Mouse (Mus musculus) intestine, embryonic 16.5 days (tissue): ENCODE measurements around the gene Dpm3. TPM values are rescaled to one million over a fixed set of nuclear protein-coding genes. Genes with fewer than 3 reads are reported as not detected.

Experiments used
- ATAC-seq: fragments of 200-750 bp; cut with Nextera tagmentation; 2 replicates; pipeline ENCODE4 v1.8.0; 2017; ENCODE audit warnings: moderate TSS enrichment, moderate library complexity
- H3K27ac ChIP-seq: fragments of 300-500 bp; sonication (generic); 2 replicates; pipeline ENCODE4 v1.5.1; 2014; ENCODE audit warnings: mild to moderate bottlenecking, low read length
- H3K27me3 ChIP-seq: fragments of 300-500 bp; sonication (generic); replicated peaks from 2 replicates; pipeline ENCODE4 v1.6.1; 2014; ENCODE audit warnings: low read length, control low read depth, mixed read lengths; ENCODE audit not compliant: control insufficient read depth, insufficient read depth
- H3K36me3 ChIP-seq: fragments of 300-500 bp; sonication (generic); 2 replicates; pipeline ENCODE4 v1.6.1; 2014; ENCODE audit warnings: low read length, control low read depth; ENCODE audit not compliant: control insufficient read depth, insufficient read depth
- H3K4me1 ChIP-seq: fragments of 300-500 bp; sonication (generic); 2 replicates; pipeline ENCODE4 v1.6.1; 2014; ENCODE audit warnings: low read length, control low read depth, mixed read lengths; ENCODE audit not compliant: control insufficient read depth, insufficient read depth
- H3K4me2 ChIP-seq: fragments of 300-500 bp; sonication (generic); 2 replicates; pipeline ENCODE4 v1.6.1; 2014; ENCODE audit warnings: low read depth, low read length, control low read depth
- H3K4me3 ChIP-seq: fragments of 300-500 bp; sonication (generic); 2 replicates; pipeline ENCODE4 v1.5.1; 2014; ENCODE audit warnings: mild to moderate bottlenecking, low read length
- H3K9ac ChIP-seq: fragments of 300-500 bp; sonication (generic); 2 replicates; pipeline ENCODE4 v1.6.1; 2014; ENCODE audit warnings: low read depth, low read length
- H3K9me3 ChIP-seq: fragments of 300-500 bp; sonication (generic); 2 replicates; pipeline ENCODE4 v1.6.1; 2016; ENCODE audit warnings: low read length, control low read depth; ENCODE audit not compliant: control insufficient read depth
- WGBS: fragments of 180-500 bp; shearing (Covaris S2); extraction: QIAGEN DNeasy Blood & Tissue Kit; methylation state at CpG from one replicate; pipeline ENCODE4 v1.1.7; 2014; 5-methylcytosine and 5-hydroxymethylcytosine counted together
- polyA plus RNA-seq: library from polyadenylated mRNA; unstranded; fragments of >200 nt; fragmentation: Nextera tagmentation; extraction: Ambion mirVana; gene quantifications from 2 replicates; pipeline ENCODE4 v1.2.1, GENCODE M21; 2015

Gene Dpm3
- polyA plus RNA-seq, 1 experiment from 2014 or later: 119 TPM

GRCm38 (mm10) chr3:89270891-89271290 lies 11.7 kb downstream of the Dpm3 start:
- Histone ChIP-seq H3K36me3 (no peaks in the 10 kb centered on the region; the same call in 1 of the 2 replicates), H3K27ac (peak overlapping the region; percentile 75), H3K4me1 (peaks cover 26% of the 10 kb centered on the region), H3K4me3 (peak overlapping the region; percentile 62), H3K9ac (peak overlapping the region; percentile 84), H3K27me3 (no peaks in the 10 kb centered on the region), H3K9me3 (no peaks in the 10 kb centered on the region), H3K4me2 (peak overlapping the region; percentile 79)
- no peak for ATAC-seq
- WGBS: 67% methylated on average over 6 of the region's 6 CpGs

- Histone ChIP-seq H3K4me2 (no peak overlapping the region), H3K4me3 (no peak overlapping the region), H3K4me1 (peaks cover 30% of the 10 kb centered on the region), H3K9me3 (no peaks in the 10 kb centered on the region), H3K27ac (no peak overlapping the region), H3K27me3 (no peaks in the 10 kb centered on the region), H3K36me3 (no peaks in the 10 kb centered on the region; the same call in 1 of the 2 replicates), H3K9ac (no peak overlapping the region)
- WGBS: 65% methylated on average over 6 of the region's 6 CpGs
- no peak for ATAC-seq
Measured at GRCm38 (mm10) chr3:89271760-89272159, 12.6 kb downstream of the Dpm3 start.

- Histone ChIP-seq H3K4me1 (peaks cover 25% of the 10 kb centered on the region), H3K9me3 (no peaks in the 10 kb centered on the region), H3K4me2 (no peak overlapping the region), H3K4me3 (0 out of 2 replicates have a peak overlapping the region, but pooled peaks have one; percentile 75), H3K9ac (no peak overlapping the region), H3K27me3 (no peaks in the 10 kb centered on the region), H3K36me3 (no peaks in the 10 kb centered on the region; the same call in 1 of the 2 replicates), H3K27ac (no peak overlapping the region)
- WGBS: 90% methylated on average over 13 of the region's 13 CpGs
- ATAC-seq: no peak
Measured at GRCm38 (mm10) chr3:89276061-89276460, 16.9 kb downstream of the Dpm3 start.

GRCm38 (mm10) chr3:89277281-89278021 lies 18.3 kb downstream of the Dpm3 start:
- Histone ChIP-seq H3K27me3 (no peaks in the 10 kb centered on the region), H3K4me1 (peaks cover 35% of the 10 kb centered on the region), H3K27ac (peak overlapping the region; percentile 98), H3K9me3 (no peaks in the 10 kb centered on the region), H3K36me3 (no peaks in the 10 kb centered on the region; the same call in 1 of the 2 replicates), H3K9ac (peak overlapping the region; percentile 87), H3K4me2 (peak overlapping the region; percentile 82), H3K4me3 (peak overlapping the region; percentile 75)
- no peak for ATAC-seq
- 25% methylated on average over 14 of the region's 14 CpGs for WGBS

GRCm38 (mm10) chr3:89278107-89278506 lies 18.9 kb downstream of the Dpm3 start:
- Histone ChIP-seq H3K9me3 (no peaks in the 10 kb centered on the region), H3K4me3 (peak overlapping the region; percentile 75), H3K27me3 (no peaks in the 10 kb centered on the region), H3K36me3 (no peaks in the 10 kb centered on the region), H3K27ac (peak overlapping the region; percentile 98), H3K9ac (peak overlapping the region; percentile 87), H3K4me1 (peaks cover 35% of the 10 kb centered on the region), H3K4me2 (peak overlapping the region; percentile 82)
- WGBS: 47% methylated on average over 7 of the region's 7 CpGs
- peak; percentile 63 for ATAC-seq

- ATAC-seq: no peak
- H3K36me3 ChIP-seq: no peaks in the 10 kb centered on the region
- WGBS: 12% methylated on average over 8 of the region's 8 CpGs
- peak overlapping the region; percentile 82 for H3K4me2 ChIP-seq
- H3K9me3 ChIP-seq: no peaks in the 10 kb centered on the region
- H3K4me1 ChIP-seq: peaks cover 35% of the 10 kb centered on the region
- no peaks in the 10 kb centered on the region for H3K27me3 ChIP-seq
- peak overlapping the region; percentile 98 for H3K27ac ChIP-seq
- H3K9ac ChIP-seq: peak overlapping the region; percentile 87
- peak overlapping the region; percentile 75 for H3K4me3 ChIP-seq
Measured at GRCm38 (mm10) chr3:89278643-89279042, 19.5 kb downstream of the Dpm3 start.

GRCm38 (mm10) chr3:89279153-89279890 lies 20.2 kb downstream of the Dpm3 start:
- ATAC-seq: peak; percentile 65
- Histone ChIP-seq H3K9me3 (no peaks in the 10 kb centered on the region), H3K4me1 (peaks cover 35% of the 10 kb centered on the region), H3K9ac (peak overlapping the region; percentile 87), H3K27me3 (no peaks in the 10 kb centered on the region), H3K4me3 (peak overlapping the region; percentile 75), H3K27ac (peak overlapping the region; percentile 98), H3K36me3 (no peaks in the 10 kb centered on the region), H3K4me2 (peak overlapping the region; percentile 82)
- WGBS: 1% methylated on average over 35 of the region's 35 CpGs

- peaks cover 35% of the 10 kb centered on the region for H3K4me1 ChIP-seq
- peak overlapping the region; percentile 87 for H3K9ac ChIP-seq
- H3K4me2 ChIP-seq: peak overlapping the region; percentile 82
- 0 out of 2 replicates have a peak, but pooled peaks have one; percentile 0 for ATAC-seq
- no peaks in the 10 kb centered on the region for H3K36me3 ChIP-seq
- H3K4me3 ChIP-seq: peak overlapping the region; percentile 75
- WGBS: under 1% methylated on average over 29 of the region's 29 CpGs
- no peaks in the 10 kb centered on the region for H3K27me3 ChIP-seq
- peak overlapping the region; percentile 98 for H3K27ac ChIP-seq
- H3K9me3 ChIP-seq: no peaks in the 10 kb centered on the region
Measured at GRCm38 (mm10) chr3:89280050-89280605, 21.0 kb downstream of the Dpm3 start.
